Mouse (Mus musculus) lung, embryonic 16.5 days (tissue): ENCODE data around the gene Pcolce2. TPM values are rescaled to one million over a fixed set of nuclear protein-coding genes. Genes with fewer than 3 reads are reported as not detected.

Experiments used
- ATAC-seq: fragments of 200-750 bp; cut with Nextera tagmentation; 2 replicates; pipeline ENCODE4 v1.8.0; 2017; ENCODE audit warnings: low read depth, mild to moderate bottlenecking, moderate library complexity
- H3K27ac ChIP-seq: fragments of 300-500 bp; sonication (generic); 2 replicates; pipeline ENCODE4 v1.5.1; 2014; ENCODE audit warnings: mild to moderate bottlenecking, control low read depth, low read length
- H3K27me3 ChIP-seq: fragments of 300-500 bp; sonication (generic); 2 replicates; pipeline ENCODE4 v1.6.1; 2014; ENCODE audit warnings: low read depth, low read length, mixed read lengths; ENCODE audit not compliant: control insufficient read depth, insufficient read depth
- H3K36me3 ChIP-seq: fragments of 300-500 bp; sonication (generic); 2 replicates; pipeline ENCODE4 v1.6.1; 2014; ENCODE audit warnings: low read length; ENCODE audit not compliant: control insufficient read depth, insufficient read depth
- H3K4me1 ChIP-seq: fragments of 300-500 bp; sonication (generic); replicated peaks from 2 replicates; pipeline ENCODE4 v1.6.1; 2014; ENCODE audit warnings: low read length, mixed read lengths; ENCODE audit not compliant: control insufficient read depth, insufficient read depth
- H3K4me2 ChIP-seq: fragments of 300-500 bp; sonication (generic); 2 replicates; pipeline ENCODE4 v1.6.1; 2014; ENCODE audit warnings: low read depth, low read length, control low read depth
- H3K4me3 ChIP-seq: fragments of 300-500 bp; sonication (generic); 2 replicates; pipeline ENCODE4 v1.5.1; 2014; ENCODE audit warnings: mild to moderate bottlenecking, low read length, control low read depth
- H3K9ac ChIP-seq: fragments of 300-500 bp; sonication (generic); 2 replicates; pipeline ENCODE4 v1.6.1; 2014; ENCODE audit warnings: low read length, control low read depth
- H3K9me3 ChIP-seq: fragments of 300-500 bp; sonication (generic); 2 replicates; pipeline ENCODE4 v1.6.1; 2016; ENCODE audit warnings: low read length; ENCODE audit not compliant: control insufficient read depth
- WGBS: fragments of 180-500 bp; shearing (Covaris S2); extraction: QIAGEN DNeasy Blood & Tissue Kit; methylation state at CpG from one replicate; pipeline ENCODE4 v1.1.7; 2014; 5-methylcytosine and 5-hydroxymethylcytosine counted together
- polyA plus RNA-seq: library from polyadenylated mRNA; unstranded; fragments of >200 nt; fragmentation: Nextera tagmentation; extraction: Ambion mirVana; gene quantifications from 2 replicates; pipeline ENCODE4 v1.2.1, GENCODE M21; 2015

Pcolce2 gene
- polyA plus RNA-seq, 1 experiment from 2014 or later = 9.3 TPM

DNA sequence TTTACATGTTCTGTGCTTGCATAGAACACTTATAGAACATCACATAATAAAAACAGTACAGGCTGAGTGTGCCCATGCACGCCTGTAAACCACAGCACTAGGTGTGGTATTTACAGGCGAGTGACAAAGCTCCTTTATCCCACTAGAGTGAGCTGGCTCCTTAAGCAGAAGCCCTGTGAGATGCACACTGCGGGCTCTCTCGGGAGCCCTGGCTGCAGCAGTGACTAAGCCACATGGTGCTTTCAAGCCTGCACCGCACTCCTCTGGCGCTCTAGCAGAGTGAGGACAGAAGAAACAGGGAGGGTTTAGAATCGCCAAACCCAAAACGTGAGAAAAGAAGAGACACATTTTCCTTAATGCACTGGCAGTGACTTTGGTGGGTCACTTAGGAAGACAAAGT, 75.2 kb downstream of the Pcolce2 start:
- H3K9me3 ChIP-seq = no peaks in the 10 kb centered on the region
- H3K4me2 ChIP-seq = no peak overlapping the region
- H3K27me3 ChIP-seq = no peaks in the 10 kb centered on the region
- no peak overlapping the region for H3K9ac ChIP-seq
- no peaks in the 10 kb centered on the region for H3K4me1 ChIP-seq
- H3K4me3 ChIP-seq = no peak overlapping the region
- no peak overlapping the region for H3K27ac ChIP-seq
- no peak for ATAC-seq
- 0 out of 2 replicates have a peak, but pooled peaks cover 2% of the 10 kb centered on the region for H3K36me3 ChIP-seq
- 49% methylated on average over 8 of the region's 8 CpGs for WGBS

DNA sequence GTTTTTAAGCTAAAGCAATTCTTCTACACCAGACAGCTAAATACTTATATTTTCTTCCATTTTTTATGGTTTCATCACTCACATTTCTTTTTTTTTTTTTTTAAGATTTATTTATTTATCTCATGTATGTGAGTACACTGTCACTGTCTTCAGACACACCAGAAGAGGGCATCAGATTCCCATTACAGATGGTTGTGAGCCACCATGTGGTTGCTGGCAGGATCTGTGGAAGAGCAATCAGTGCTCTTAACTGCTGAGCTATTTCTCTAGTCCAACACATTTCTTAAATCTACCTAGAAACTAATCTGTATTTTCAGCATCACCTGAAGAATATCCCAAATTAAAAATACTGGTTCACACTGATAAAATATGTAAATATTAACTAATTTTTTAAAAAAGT, 98.8 kb downstream of the Pcolce2 start:
- Histone ChIP-seq H3K4me3 (no peak overlapping the region), H3K27me3 (no peaks in the 10 kb centered on the region), H3K27ac (no peak overlapping the region), H3K9me3 (no peaks in the 10 kb centered on the region), H3K36me3 (peaks cover 6% of the 10 kb centered on the region; the same call in 1 of the 2 replicates), H3K9ac (no peak overlapping the region), H3K4me2 (no peak overlapping the region), H3K4me1 (no peaks in the 10 kb centered on the region)
- ATAC-seq = no peak

DNA sequence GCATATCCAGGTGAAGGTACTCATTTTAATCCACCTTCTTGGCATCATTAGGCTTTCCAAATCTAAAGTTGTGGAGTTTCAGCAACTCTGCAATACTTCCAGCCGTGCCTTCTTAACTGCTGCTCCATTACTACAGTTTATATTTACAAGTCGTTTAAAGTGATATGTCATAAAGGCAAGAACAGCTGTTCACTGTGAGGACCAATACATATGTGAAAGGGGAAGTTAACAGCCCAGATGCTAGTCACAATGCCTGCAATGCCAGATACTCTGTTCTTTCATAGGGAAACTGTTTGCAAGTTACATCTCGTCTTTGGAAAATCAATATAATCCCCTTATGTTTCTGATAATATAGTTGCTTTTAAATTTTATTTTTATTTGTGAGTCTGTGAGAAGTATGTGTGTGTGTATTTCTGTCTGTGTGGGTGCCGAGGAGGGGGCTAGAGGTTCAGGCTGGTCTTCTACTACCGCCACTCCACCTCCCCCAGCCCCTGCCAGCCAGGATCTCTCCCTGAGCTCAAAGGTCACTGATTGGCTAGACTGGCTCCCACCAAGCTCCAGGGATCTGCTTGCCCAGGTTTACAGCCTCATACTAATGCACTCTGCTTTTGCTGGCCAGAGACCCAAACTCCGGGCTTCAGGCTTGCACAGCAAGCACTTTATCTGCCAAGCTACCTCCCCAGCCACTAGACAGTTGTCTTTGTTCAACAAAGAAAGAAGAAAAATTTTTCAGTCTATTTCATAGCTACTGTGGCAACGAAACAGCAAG, 107.6 kb downstream of the Pcolce2 start:
- Histone ChIP-seq H3K27ac (no peak overlapping the region), H3K4me2 (no peak overlapping the region)
- 52% methylated on average over 7 of the region's 7 CpGs for WGBS

DNA sequence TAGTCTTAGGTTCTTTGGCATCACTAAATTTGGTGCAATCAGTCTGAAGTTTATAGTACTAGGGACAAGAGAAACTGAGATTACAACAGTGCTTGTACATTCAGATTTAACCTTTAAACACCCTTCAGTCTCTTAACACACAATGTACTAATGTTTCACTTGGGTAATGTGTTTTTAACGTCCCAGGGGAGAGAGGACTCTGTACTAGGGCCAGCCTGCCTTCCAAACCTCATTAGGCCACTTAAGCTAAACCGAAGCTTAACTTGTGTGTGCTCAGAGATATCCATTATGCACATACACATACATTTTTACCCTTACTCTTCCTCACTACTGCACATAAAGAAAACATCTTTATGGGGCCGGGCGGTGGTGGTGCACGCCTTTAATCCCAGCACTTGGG, 109.9 kb downstream of the Pcolce2 start:
- Histone ChIP-seq H3K9me3 (no peaks in the 10 kb centered on the region), H3K9ac (no peak overlapping the region), H3K27ac (no peak overlapping the region), H3K36me3 (no peaks in the 10 kb centered on the region), H3K4me2 (no peak overlapping the region), H3K27me3 (no peaks in the 10 kb centered on the region; the same call in 1 of the 2 replicates), H3K4me3 (no peak overlapping the region), H3K4me1 (peaks cover 8% of the 10 kb centered on the region; the same call in 1 of the 2 replicates)
- no peak for ATAC-seq
- WGBS = 81% methylated on average over 5 of the region's 5 CpGs

More for the DNA sequence above, 107.6 kb downstream of the Pcolce2 start:
- no peak overlapping the region for H3K4me3 ChIP-seq
- peaks cover 5% of the 10 kb centered on the region; the same call in 1 of the 2 replicates for H3K4me1 ChIP-seq
- no peak for ATAC-seq
- H3K36me3 ChIP-seq = no peaks in the 10 kb centered on the region
- no peaks in the 10 kb centered on the region for H3K9me3 ChIP-seq
- H3K9ac ChIP-seq = no peak overlapping the region
- no peaks in the 10 kb centered on the region; the same call in 1 of the 2 replicates for H3K27me3 ChIP-seq

Other genes with a start within 250 kb of the Pcolce2 start
- gene Chst2, start 230.9 kb upstream of the Pcolce2 start, polyA plus RNA-seq = 10.0 and 10.1 TPM in 2 replicates
- gene U2surp, start 125.6 kb upstream of the Pcolce2 start, polyA plus RNA-seq = 114 and 135 TPM in 2 replicates
- 0.03 and 0.09 TPM in 2 replicates for gene Paqr9, start 77.9 kb upstream of the Pcolce2 start, polyA plus RNA-seq
- gene Trpc1, start 112.8 kb downstream of the Pcolce2 start, polyA plus RNA-seq = 4.0 and 4.6 TPM in 2 replicates
- gene Pls1, start 207.7 kb downstream of the Pcolce2 start, polyA plus RNA-seq = 10.2 and 10.4 TPM in 2 replicates
- gene Atr, start 220.0 kb downstream of the Pcolce2 start, polyA plus RNA-seq = 15.1 and 15.2 TPM in 2 replicates